Mouse (Mus musculus) liver, embryonic 16.5 days (tissue): ENCODE data around the gene Serpina5. TPM values are rescaled to one million over a fixed set of nuclear protein-coding genes. Genes with fewer than 3 reads are reported as not detected.

ENCODE experiments used
- ATAC-seq: fragments of 200-750 bp; cut with Nextera tagmentation; 2 replicates; pipeline ENCODE4 v1.8.0; 2017; ENCODE audit warnings: low read depth, mild to moderate bottlenecking, moderate number of reproducible peaks, moderate library complexity
- H3K27ac ChIP-seq: fragments of 300-500 bp; sonication (generic); 2 replicates; pipeline ENCODE4 v1.5.1; 2014; ENCODE audit warnings: mild to moderate bottlenecking, low read length
- H3K27me3 ChIP-seq: fragments of 300-500 bp; sonication (generic); 2 replicates; pipeline ENCODE4 v1.6.1; 2014; ENCODE audit warnings: low read depth, low read length, mixed read lengths; ENCODE audit not compliant: control insufficient read depth, insufficient read depth
- H3K36me3 ChIP-seq: fragments of 300-500 bp; sonication (generic); 2 replicates; pipeline ENCODE4 v1.6.1; 2014; ENCODE audit warnings: mild to moderate bottlenecking; ENCODE audit not compliant: control insufficient read depth, insufficient read depth
- H3K4me1 ChIP-seq: fragments of 300-500 bp; sonication (generic); 2 replicates; pipeline ENCODE4 v1.6.1; 2014; ENCODE audit warnings: low read depth, low read length, mixed read lengths; ENCODE audit not compliant: control insufficient read depth
- H3K4me2 ChIP-seq: fragments of 300-500 bp; sonication (generic); 2 replicates; pipeline ENCODE4 v1.6.1; 2014; ENCODE audit warnings: low read depth, low read length, mixed read lengths
- H3K4me3 ChIP-seq: fragments of 300-500 bp; sonication (generic); 2 replicates; pipeline ENCODE4 v1.5.1; 2014; ENCODE audit warnings: low read depth, mild to moderate bottlenecking, low read length
- H3K9ac ChIP-seq: fragments of 300-500 bp; sonication (generic); 2 replicates; pipeline ENCODE4 v1.6.1; 2014; ENCODE audit warnings: low read depth, low read length
- H3K9me3 ChIP-seq: fragments of 300-500 bp; sonication (generic); replicated peaks from 2 replicates; pipeline ENCODE4 v1.6.1; 2016; ENCODE audit warnings: low read length; ENCODE audit not compliant: control insufficient read depth
- WGBS: fragments of 180-500 bp; shearing (Covaris S2); extraction: QIAGEN DNeasy Blood & Tissue Kit; methylation state at CpG from one replicate; pipeline ENCODE4 v1.1.7; 2014; ENCODE audit not compliant: insufficient replicate concordance; 5-methylcytosine and 5-hydroxymethylcytosine counted together
- polyA plus RNA-seq: library from polyadenylated mRNA; unstranded; fragments of >200 nt; fragmentation: Nextera tagmentation; extraction: Ambion mirVana; gene quantifications from 2 replicates; pipeline ENCODE4 v1.2.1, GENCODE M21; 2015

Serpina5 gene
- polyA plus RNA-seq, 1 experiment from 2014 or later = 0.13 TPM

DNA sequence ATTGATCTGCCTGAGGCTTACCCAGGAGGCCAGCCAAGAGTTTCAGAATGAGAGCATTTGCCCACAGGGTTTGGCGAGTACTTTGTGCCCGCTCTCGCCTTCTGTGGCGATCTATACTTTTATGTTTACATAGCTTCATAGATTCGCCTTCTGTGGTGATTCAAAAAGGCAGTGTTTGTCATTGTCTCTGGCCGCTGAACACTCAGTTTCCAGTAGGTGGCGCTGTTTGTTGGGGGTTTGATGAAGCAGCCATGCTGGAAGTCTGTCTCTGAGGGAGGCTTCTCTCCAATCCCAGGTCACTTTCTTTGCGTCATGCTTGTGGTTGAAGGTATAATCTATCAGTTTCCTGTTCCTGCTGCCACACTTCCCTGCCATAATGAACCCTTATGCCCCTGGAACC lies 34.7 kb upstream of the Serpina5 start:
- H3K9me3 ChIP-seq = no peaks in the 10 kb centered on the region
- no peaks in the 10 kb centered on the region for H3K4me1 ChIP-seq
- no peak overlapping the region for H3K9ac ChIP-seq
- no peak overlapping the region for H3K4me3 ChIP-seq
- H3K4me2 ChIP-seq = no peak overlapping the region
- H3K27ac ChIP-seq = no peak overlapping the region
- H3K27me3 ChIP-seq = no peaks in the 10 kb centered on the region
- 11% methylated on average over 8 of the region's 8 CpGs for WGBS
- no peaks in the 10 kb centered on the region for H3K36me3 ChIP-seq
- ATAC-seq = peak; percentile 17; the same call in 1 of the 2 replicates

- Histone ChIP-seq H3K27ac (no peak overlapping the region), H3K4me1 (no peaks in the 10 kb centered on the region), H3K9ac (no peak overlapping the region), H3K4me3 (no peak overlapping the region), H3K9me3 (no peaks in the 10 kb centered on the region), H3K27me3 (no peaks in the 10 kb centered on the region), H3K36me3 (no peaks in the 10 kb centered on the region), H3K4me2 (no peak overlapping the region)
- ATAC-seq = peak; percentile 56
- 15% methylated on average over 4 of the region's 4 CpGs for WGBS
Measured at GRCm38 (mm10) chr12:104067549-104067948, 33.4 kb upstream of the Serpina5 start.

DNA sequence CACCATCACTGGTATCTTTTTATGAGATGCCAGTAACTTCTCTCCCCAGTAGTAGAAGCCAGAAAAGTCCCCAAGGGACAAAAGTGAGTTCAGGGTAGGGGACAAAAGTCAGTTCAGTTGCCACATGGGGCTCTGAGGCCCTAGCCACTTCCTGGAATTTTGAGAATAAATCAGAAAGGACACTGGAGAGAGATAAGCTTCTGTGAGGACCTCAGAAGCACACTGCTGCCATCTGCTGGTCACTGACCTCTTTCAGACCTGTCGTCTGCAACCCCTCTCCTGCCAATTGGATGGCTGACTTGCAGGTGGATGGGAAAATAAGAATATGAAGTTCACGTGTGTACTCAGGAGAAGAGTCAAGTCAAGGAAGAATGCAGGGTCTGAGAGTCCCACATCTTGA lies 31.3 kb upstream of the Serpina5 start:
- 3% methylated on average over 2 of the region's 2 CpGs for WGBS
- no peaks in the 10 kb centered on the region for H3K4me1 ChIP-seq
- H3K4me2 ChIP-seq = no peak overlapping the region
- H3K9ac ChIP-seq = no peak overlapping the region
- no peaks in the 10 kb centered on the region for H3K36me3 ChIP-seq
- no peak overlapping the region for H3K4me3 ChIP-seq
- peak; percentile 40; the same call in 1 of the 2 replicates for ATAC-seq
- no peaks in the 10 kb centered on the region for H3K27me3 ChIP-seq
- no peaks in the 10 kb centered on the region for H3K9me3 ChIP-seq
- H3K27ac ChIP-seq = no peak overlapping the region

DNA sequence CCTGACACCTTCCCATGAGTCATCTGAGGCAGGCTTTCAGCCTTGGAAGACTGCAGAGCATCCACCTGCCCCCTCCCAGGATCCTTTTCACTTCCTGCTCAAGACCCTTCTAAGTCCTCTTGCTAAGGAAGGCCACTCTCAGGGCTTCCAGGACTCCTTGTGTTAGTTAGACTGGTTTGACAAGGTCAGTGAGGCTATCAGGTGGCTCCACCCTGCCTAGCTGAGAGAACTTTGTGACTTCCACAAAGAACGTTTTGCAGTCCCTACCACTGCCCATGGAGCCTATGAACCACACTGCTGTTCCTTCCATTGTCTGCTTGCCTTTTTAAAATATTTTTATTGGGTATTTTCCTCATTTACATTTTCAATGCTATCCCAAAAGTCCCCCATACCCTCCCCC lies 29.2 kb upstream of the Serpina5 start:
- no peak overlapping the region for H3K27ac ChIP-seq
- no peaks in the 10 kb centered on the region for H3K9me3 ChIP-seq
- H3K9ac ChIP-seq = no peak overlapping the region
- ATAC-seq = no peak
- no peaks in the 10 kb centered on the region for H3K36me3 ChIP-seq
- H3K27me3 ChIP-seq = no peaks in the 10 kb centered on the region
- no peaks in the 10 kb centered on the region for H3K4me1 ChIP-seq
- no peak overlapping the region for H3K4me3 ChIP-seq
- 13% methylated on average over 1 of the region's 1 CpGs for WGBS
- no peak overlapping the region for H3K4me2 ChIP-seq

GRCm38 (mm10) chr12:104072286-104072685 lies 28.6 kb upstream of the Serpina5 start:
- Histone ChIP-seq H3K9me3 (no peaks in the 10 kb centered on the region), H3K27me3 (no peaks in the 10 kb centered on the region), H3K36me3 (no peaks in the 10 kb centered on the region), H3K9ac (no peak overlapping the region), H3K4me3 (no peak overlapping the region), H3K27ac (no peak overlapping the region), H3K4me1 (no peaks in the 10 kb centered on the region; the same call in 1 of the 2 replicates), H3K4me2 (no peak overlapping the region)
- 44% methylated on average over 5 of the region's 5 CpGs for WGBS
- no peak for ATAC-seq

- no peaks in the 10 kb centered on the region; the same call in 1 of the 2 replicates for H3K4me1 ChIP-seq
- no peak overlapping the region for H3K4me2 ChIP-seq
- H3K4me3 ChIP-seq = no peak overlapping the region
- 42% methylated on average over 2 of the region's 2 CpGs for WGBS
- peak; percentile 74 for ATAC-seq
- H3K27me3 ChIP-seq = no peaks in the 10 kb centered on the region
- no peak overlapping the region for H3K27ac ChIP-seq
- H3K9me3 ChIP-seq = no peaks in the 10 kb centered on the region
- no peak overlapping the region for H3K9ac ChIP-seq
- H3K36me3 ChIP-seq = no peaks in the 10 kb centered on the region
Measured at GRCm38 (mm10) chr12:104090119-104090518, 10.8 kb upstream of the Serpina5 start.

GRCm38 (mm10) chr12:104091303-104091702 lies 9.6 kb upstream of the Serpina5 start:
- no peak for ATAC-seq
- no peaks in the 10 kb centered on the region for H3K36me3 ChIP-seq
- no peak overlapping the region for H3K4me3 ChIP-seq
- H3K27ac ChIP-seq = no peak overlapping the region
- 56% methylated on average over 1 of the region's 1 CpGs for WGBS
- H3K4me1 ChIP-seq = no peaks in the 10 kb centered on the region; the same call in 1 of the 2 replicates
- no peak overlapping the region for H3K9ac ChIP-seq
- H3K4me2 ChIP-seq = no peak overlapping the region
- no peaks in the 10 kb centered on the region for H3K27me3 ChIP-seq
- H3K9me3 ChIP-seq = no peaks in the 10 kb centered on the region

GRCm38 (mm10) chr12:104105847-104106246 lies 4.9 kb downstream of the Serpina5 start:
- Histone ChIP-seq H3K27me3 (no peaks in the 10 kb centered on the region), H3K4me3 (no peak overlapping the region), H3K9me3 (no peaks in the 10 kb centered on the region), H3K4me1 (peaks cover 4% of the 10 kb centered on the region; the same call in 1 of the 2 replicates), H3K9ac (no peak overlapping the region), H3K27ac (peak overlapping the region; percentile 59; the same call in 1 of the 2 replicates), H3K4me2 (no peak overlapping the region), H3K36me3 (no peaks in the 10 kb centered on the region)
- peak; percentile 66 for ATAC-seq

- no peaks in the 10 kb centered on the region for H3K36me3 ChIP-seq
- peak overlapping the region; percentile 59 for H3K27ac ChIP-seq
- H3K4me2 ChIP-seq = no peak overlapping the region
- H3K4me3 ChIP-seq = no peak overlapping the region
- peaks cover 4% of the 10 kb centered on the region; the same call in 1 of the 2 replicates for H3K4me1 ChIP-seq
- H3K9ac ChIP-seq = no peak overlapping the region
- no peaks in the 10 kb centered on the region for H3K27me3 ChIP-seq
- ATAC-seq = peak; percentile 83
- H3K9me3 ChIP-seq = no peaks in the 10 kb centered on the region
Measured at GRCm38 (mm10) chr12:104106919-104107318, 6.0 kb downstream of the Serpina5 start.
